Mouse (Mus musculus) embryonic fibroblast, embryonic 13.5 days (primary cell): ENCODE measurements around the gene Wnt1. TPM values are rescaled to one million over a fixed set of nuclear protein-coding genes. Genes with fewer than 3 reads are reported as not detected.
"Not testable (repeated sequence)": the region's sequence is repeated elsewhere in the genome, so short reads cannot be mapped to it uniquely, and the experiment has no call there.

Source experiments
- H3K27ac ChIP-seq: 2 replicates; pipeline ENCODE4 v1.5.1; 2012; ENCODE audit warnings: low read length, control low read depth, inconsistent platforms; ENCODE audit not compliant: insufficient read depth
- H3K4me1 ChIP-seq: 2 replicates; pipeline ENCODE4 v1.6.1; 2011; ENCODE audit warnings: low read length; ENCODE audit not compliant: control insufficient read depth, insufficient read depth
- H3K4me3 ChIP-seq: 2 replicates; pipeline ENCODE4 v1.5.1; 2011; ENCODE audit warnings: mild to moderate bottlenecking, control low read depth, low read length; ENCODE audit not compliant: insufficient read depth
- CTCF ChIP-seq: IDR thresholded peaks from 2 replicates; pipeline ENCODE4 v1.5.1; 2011; ENCODE audit warnings: mild to moderate bottlenecking, control low read depth, low read length, moderate library complexity, borderline replicate concordance; ENCODE audit not compliant: insufficient read depth
- POLR2A ChIP-seq: IDR thresholded peaks from 2 replicates; pipeline ENCODE4 v1.6.1; 2011; ENCODE audit warnings: low read depth, mild to moderate bottlenecking, control low read depth, low read length, moderate library complexity
- polyA plus RNA-seq: library from polyadenylated mRNA; stranded (reverse); fragments of >200 nt; gene quantifications from 2 replicates; pipeline ENCODE4 v1.2.4, GENCODE M21; 2011; ENCODE audit warnings: low read depth; ENCODE audit not compliant: missing spikeins, insufficient read length

Gene Wnt1
- polyA plus RNA-seq, 1 experiment: not detected

- TF ChIP-seq CTCF: peak; percentile 37; the same call in 1 of the 2 replicates
- no peak for TF ChIP-seq POLR2A
These were observed 15.8 kb downstream of the Wnt1 start for GRCm38 (mm10) chr15:98805324-98806040.

GRCm38 (mm10) chr15:98806071-98806808, 16.6 kb downstream of the Wnt1 start:
- Histone ChIP-seq H3K4me3 (no peak overlapping the region), H3K4me1 (peaks cover 9% of the 10 kb centered on the region)

More at GRCm38 (mm10) chr15:98805324-98806040, 15.8 kb downstream of the Wnt1 start:
- Histone ChIP-seq H3K27ac (no peak overlapping the region), H3K4me3 (0 out of 2 replicates have a peak overlapping the region, but pooled peaks have one; percentile 4), H3K4me1 (peaks cover 9% of the 10 kb centered on the region)

GRCm38 (mm10) chr15:98806809-98807770, 17.4 kb downstream of the Wnt1 start:
- no peak for TF ChIP-seq POLR2A
- TF ChIP-seq CTCF: no peak
- H3K27ac ChIP-seq: no peak overlapping the region
- peaks cover 9% of the 10 kb centered on the region for H3K4me1 ChIP-seq
- H3K4me3 ChIP-seq: no peak overlapping the region

More at GRCm38 (mm10) chr15:98806071-98806808, 16.6 kb downstream of the Wnt1 start:
- TF ChIP-seq POLR2A: no peak
- TF ChIP-seq CTCF: no peak
- H3K27ac ChIP-seq: no peak overlapping the region

- H3K27ac ChIP-seq: no peak overlapping the region
- no peak for TF ChIP-seq POLR2A
- no peak for TF ChIP-seq CTCF
- peaks cover 9% of the 10 kb centered on the region for H3K4me1 ChIP-seq
- peak overlapping the region; percentile 11; the same call in 1 of the 2 replicates for H3K4me3 ChIP-seq
These were observed 18.4 kb downstream of the Wnt1 start for GRCm38 (mm10) chr15:98807895-98808650.

GRCm38 (mm10) chr15:98808651-98809134, 19.0 kb downstream of the Wnt1 start:
- H3K4me3 ChIP-seq: no peak overlapping the region
- peaks cover 9% of the 10 kb centered on the region for H3K4me1 ChIP-seq
- no peak overlapping the region for H3K27ac ChIP-seq
- TF ChIP-seq CTCF (no peak), POLR2A (no peak)

GRCm38 (mm10) chr15:98809390-98809789, 19.7 kb downstream of the Wnt1 start, which contains the start of gene Ddn:
Gene Ddn, minus strand, starts transcription at chr15:98809490.
- no peak within 1 kb of the TSS for H3K4me3 ChIP-seq
- TF ChIP-seq CTCF (no peak), POLR2A (no peak)
- no peak within 1 kb of the TSS for H3K27ac ChIP-seq
- peaks cover 9% of the 10 kb centered on the region for H3K4me1 ChIP-seq

- not testable (repeated sequence) for H3K4me3 ChIP-seq, H3K4me1 ChIP-seq, H3K27ac ChIP-seq
These were observed 20.6 kb downstream of the Wnt1 start for GRCm38 (mm10) chr15:98810212-98810611.

- Histone ChIP-seq H3K4me1 (peaks cover 6% of the 10 kb centered on the region), H3K27ac (no peak overlapping the region), H3K4me3 (no peak overlapping the region)
- TF ChIP-seq POLR2A (no peak), CTCF (no peak)
These were observed 23.2 kb downstream of the Wnt1 start for GRCm38 (mm10) chr15:98812741-98813424.
